Mouse (Mus musculus) urinary bladder, adult 18-20 months (tissue): ENCODE results near the gene Dzip3.
A peak's percentile ranks its signal among the peaks of the same experiment; 100 is the strongest.

Experiments
- DNase-seq, 2 experiments: peaks; one replicate each; pipeline ENCODE4 v3.0.0; 2022; ENCODE audit warnings: low spot score in 2 of 2, mixed read lengths in 2 of 2

Dzip3 gene

DNA sequence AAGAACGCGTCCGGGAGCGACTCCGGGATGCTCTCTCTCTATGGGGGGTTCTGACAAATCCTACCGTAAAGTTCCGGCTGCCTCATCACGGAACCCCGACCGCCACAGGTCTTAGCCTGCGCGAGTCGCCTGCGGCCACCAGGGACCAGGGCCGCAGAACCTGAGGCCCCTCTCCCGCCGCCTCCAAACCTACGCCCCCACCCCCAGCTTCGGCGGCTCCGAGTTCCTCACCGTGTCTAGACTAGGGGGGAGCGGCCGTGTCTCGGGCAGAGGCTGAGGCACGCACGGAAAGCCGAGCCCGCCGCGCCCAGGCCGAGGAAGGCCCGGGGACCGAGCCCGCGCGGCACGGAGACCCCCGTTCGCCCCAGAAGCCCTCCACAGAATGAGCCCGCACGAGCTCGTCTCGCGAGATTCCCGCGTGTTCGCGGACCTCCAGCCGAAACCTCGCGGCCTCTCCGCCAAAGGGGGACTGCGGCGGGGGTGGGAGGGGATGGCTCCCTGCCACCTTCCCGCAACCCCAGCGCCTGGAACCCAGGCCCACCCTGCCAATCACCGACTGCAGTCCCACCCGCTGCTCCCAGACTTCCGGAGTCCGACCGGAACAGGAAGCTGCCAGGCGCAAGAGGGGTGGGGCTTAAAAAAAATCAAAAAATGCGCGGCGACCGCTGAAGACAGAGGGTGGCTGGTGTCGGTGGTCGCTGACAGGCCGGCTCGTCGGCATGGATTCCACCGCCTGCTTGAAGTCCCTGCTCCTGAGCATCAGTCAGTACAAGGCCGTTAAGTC is at the start of gene Dzip3, which contains the start of gene Cip2a:
Dzip3 (minus strand) TSS at position 607 of the 784 bp plus-strand sequence.
Cip2a (plus strand) TSS at position 627 of the 784 bp plus-strand sequence.
- DNase-seq, result peak; percentile 77 to 78

DNA sequence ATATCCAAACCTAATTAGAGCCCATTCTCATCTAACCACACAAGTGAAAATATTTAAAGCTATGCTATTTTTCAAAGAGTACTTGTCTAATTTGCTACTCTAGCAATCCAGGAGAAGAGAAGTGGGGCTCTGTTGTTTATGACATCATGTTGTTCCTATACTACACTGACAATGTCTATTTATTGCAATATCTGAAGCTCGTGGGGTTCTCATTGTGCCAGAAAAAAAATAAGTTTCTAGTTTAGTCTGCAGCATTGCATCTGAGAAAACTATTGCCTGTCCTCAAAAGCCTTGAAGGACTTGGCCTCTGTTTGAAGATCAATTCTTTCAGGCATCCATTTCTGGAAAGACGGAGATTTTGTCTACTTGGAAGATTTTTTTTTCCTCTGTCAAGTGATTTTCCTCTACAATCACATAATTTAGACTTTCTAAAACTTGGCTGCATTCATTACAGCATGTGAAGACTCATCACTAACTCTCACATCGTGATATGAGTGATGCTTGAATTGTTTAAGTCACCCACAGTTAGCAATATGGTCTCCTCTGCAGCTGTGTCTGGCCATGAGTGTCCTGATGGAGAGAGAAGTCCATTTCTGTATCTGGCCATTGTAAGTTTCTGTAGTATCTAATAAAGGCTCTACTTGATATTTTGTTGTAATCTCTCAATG is 46.7 kb upstream of the Dzip3 start:
- no peak for DNase-seq

DNA sequence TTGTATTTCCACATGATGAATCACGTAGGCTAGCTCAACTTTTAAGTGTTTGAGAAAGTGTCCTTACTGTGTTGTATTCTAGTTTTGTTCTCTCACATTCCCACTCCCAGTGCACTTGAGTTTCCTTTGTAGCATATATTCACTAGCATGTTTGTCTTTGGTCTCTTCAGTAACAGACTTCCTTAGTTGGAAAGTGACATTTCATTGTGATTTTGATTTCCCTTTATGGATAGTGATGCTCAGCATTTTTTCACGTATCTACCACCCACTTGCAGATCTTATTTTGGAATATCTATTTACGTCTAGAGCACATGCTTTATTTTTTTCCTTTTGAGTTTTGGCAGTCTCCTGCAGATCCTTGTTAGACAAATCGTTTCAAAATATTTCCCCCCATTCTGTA is 43.8 kb upstream of the Dzip3 start:
- no peak for DNase-seq

DNA sequence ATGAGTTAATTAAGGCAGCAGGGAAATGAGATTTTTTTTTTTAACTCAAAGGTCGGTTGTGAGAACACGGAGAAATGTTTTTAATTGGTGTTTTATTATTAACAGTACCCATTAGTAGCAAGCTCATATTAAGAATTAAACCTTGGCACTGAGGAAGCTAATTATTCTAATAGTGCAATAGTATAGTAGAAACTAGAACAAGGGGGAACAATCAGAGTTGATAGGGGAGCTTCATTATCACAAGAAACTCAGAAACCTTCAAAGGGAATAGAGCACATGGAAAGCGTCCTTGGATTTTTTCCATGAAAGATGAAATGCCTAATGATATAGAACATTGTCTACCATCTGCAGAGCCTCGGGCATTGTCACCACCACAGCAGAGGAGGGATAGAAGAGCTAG is 41.9 kb upstream of the Dzip3 start:
- no peak for DNase-seq

DNA sequence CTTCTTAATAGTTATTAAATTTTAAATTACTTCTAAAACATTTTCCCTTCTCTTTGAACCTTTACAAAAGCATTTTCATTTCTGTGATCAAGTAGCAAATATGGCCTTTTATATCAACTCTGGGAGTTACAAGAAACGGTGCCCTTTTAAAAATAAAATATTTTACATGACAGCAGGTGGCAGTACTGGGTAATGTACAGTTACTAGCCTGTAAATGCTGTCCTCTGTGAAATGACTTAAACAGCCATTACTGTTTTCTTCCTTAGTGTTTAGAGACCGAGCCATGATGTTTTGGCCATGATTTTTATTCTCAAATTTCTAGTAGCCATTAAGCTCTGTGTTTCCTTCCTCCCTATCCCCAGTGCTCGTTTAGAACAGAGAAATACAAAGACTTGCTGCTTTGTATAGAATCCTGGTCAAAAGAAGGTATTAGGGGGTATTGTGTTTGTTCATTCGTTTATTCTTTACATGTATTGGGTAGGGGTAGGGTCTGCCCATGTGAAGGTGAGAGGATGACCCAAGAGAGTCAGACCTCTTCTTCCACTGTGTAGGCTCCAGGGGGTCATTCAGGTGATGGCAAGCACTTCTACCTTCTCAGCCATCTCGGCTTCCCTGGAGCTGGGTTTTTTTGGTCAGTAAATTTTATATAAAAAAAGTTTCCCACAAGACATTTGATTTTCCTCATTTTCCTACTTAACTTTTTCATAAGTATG is 22.8 kb upstream of the Dzip3 start:
- DNase-seq, result no peak

DNA sequence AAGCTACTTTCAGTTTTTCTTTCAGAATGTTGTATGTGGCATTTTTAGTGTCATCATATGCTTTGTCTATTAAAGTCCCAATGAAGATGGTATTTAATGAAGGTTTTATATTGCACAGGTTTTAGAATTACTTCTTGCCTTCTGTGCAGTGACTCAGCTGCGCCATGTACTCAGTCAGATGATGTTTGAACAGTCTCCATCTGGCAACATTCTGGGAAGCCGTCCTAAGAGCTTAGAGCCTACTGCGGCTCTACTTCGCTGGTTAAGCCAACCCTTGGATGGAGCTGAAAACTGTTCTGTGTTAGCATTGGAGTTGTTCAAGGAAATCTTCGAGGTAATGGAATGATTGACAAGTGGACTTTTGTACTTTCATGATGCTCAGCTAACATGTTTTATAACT is 10.2 kb upstream of the Dzip3 start:
- DNase-seq, result no peak

DNA sequence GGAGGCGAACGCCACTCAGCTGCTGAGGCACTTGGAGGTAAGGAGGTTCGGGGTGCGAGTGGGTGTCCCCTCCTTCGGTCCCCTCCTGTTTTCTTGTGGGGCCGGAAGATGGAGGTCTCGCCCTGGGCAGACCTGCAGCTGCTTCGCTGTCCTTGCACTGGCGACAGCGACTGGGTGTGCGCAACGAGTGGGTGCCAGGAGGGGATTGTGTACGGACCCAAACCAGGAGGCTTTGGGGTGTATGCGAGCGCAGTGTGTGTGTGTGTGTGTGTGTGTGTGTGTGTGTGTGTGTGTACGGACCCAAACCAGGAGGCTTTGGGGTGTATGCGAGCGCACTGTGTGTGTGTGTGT is 353 bp upstream of the Dzip3 start:
- no peak for DNase-seq

DNA sequence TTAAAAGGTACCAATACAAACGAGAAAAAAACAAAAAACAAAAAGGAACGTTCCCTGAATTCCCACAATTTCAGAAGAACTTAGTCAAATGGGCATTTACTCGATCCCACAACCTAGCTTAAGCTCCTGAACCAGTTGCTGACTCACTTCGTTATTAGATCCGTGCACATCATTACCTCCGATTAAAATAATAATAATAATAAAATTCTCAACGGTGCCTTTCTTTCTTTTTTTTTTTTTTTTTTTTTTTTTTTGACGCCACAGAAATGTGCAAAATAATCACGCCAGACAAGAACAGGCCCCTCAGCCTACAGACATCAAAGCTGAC is 770 bp downstream of the Dzip3 start:
- no peak for DNase-seq

DNA sequence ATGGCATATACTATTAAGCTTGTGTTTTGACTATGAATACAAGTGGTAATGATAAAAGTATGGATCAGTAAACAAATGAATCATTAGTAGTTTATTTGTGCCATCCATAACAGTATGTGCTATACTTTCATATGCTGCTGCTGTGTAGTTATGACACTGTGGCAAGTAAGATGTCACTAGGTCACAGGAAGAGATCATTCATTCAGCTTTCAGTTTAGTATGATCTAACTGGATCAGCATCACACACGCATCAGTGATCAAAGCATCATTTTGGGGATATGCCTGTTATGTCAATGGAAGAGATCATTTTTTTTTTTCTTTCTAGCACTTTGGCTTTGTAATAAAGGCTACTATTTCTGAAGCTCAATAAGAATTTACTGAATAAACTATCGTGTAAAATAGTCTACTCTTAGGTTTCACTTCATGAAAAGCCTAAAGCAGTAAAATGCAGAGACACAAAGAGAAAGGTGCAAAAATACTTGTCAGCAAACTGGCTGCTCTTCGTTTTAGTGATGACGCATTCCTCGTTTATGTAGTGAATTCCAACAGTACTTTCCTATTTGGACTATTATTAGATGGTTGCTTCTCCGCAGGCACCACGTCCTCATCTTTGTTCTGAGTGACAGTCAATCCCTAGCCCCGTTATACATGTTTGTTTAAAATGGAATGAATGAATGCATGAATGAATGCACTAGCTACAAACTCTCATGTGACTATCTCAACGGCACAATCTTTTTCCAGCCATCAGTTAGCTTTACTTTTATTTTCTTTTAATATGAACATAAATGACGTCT is 1.3 kb downstream of the Dzip3 start:
- no peak for DNase-seq

DNA sequence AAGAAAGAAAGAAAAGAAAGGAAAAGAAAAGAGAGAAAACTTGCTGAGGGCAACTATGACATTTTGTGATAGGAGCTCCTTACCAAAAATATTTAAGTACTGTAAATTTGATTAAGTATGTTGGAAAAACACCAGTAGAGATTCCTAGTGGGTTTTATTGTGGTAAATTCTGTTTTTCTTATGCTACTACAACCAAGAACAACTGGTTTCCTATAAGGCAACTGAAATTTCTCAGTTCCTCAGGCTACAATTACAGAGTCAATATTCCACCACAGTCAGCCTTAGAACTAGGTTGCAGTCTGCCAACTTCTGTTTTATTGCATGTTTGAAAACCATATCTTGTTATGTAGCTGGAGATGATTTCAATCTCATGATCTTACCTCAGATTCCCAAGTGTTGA is 4.3 kb downstream of the Dzip3 start:
- DNase-seq, result no peak

DNA sequence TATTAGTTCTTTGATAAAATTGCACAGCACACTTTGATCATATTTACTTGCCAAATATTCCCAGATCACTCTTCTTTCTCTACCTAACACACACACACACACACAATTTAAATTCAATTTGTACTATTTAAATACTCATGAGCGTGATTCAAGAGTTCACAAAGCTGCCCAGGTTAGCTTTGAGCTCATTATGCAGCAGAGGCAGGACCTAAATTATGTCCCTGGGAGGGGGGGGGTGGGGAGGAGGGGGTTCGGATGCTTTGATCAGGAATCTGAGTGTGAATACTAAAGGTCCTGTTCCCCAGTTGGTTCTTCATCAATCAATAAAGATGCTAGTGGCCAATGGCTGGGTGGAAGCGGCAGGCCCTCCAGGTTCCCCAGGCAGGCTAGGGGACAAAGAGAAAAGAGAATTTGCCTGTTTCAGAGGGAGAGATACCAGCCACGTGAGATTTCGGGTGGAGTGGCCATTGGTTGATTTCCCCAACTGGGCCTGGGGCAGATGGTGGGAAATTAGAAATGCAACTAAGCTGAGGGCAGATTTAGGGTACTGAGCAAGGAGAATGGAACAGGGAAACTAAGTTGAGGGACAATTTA is 8.8 kb downstream of the Dzip3 start:
- DNase-seq, result no peak

DNA sequence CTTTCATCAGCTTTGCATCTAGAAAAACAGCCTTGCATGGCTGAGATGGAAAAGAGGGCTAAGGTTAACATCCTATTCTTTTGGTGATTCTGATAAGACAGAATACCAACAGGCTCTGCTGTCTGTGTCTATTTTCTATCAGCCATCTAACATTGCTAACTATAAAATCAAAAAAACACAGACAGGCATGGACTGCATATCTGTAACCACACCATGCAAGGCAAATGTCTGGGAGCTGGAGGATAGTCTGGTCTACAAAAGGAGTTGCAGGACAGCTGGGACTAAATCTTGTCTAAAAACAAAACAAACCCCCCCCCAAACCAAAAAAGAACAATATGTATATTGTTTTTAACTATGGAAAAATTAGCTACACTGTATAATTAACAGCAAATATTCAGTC is 14.0 kb downstream of the Dzip3 start:
- no peak for DNase-seq

DNA sequence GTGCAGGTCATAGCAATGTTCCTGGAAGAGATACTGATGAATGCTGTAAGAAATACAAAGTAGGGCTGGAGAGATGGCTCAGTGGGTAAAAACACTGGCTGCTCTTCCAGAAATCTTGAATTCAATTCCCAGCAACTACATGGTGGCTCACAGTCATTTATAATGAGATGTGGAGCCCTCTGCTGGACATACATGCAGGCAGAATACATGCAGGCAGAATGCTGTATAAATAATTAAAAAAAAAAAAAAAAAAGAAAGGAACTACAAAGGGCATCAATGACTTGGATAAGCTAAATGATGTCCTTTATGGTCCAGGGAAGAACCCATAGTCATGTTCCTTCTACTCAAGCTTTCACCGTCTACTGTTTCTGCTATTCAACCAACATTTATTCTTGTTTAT is 20.4 kb downstream of the Dzip3 start:
- DNase-seq, result no peak

DNA sequence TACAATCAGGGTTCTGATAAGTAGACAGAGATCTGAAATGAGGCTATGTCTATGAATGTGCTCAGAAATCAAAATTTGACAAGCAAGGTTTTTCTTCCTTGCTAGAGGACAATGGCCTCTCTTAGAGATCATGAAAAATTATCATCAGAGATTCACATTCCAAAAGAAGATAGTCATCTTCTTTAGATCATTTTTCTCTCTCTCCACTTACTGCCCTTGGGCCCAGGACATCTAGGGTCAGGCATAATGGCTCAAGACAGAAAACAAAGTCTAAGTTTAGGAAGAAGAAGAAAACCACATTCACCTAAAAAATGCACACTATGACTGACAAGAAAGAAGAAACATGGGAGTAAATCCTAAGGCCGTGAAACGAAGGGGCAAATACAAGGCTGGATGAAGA is 21.0 kb downstream of the Dzip3 start:
- DNase-seq, result no peak

DNA sequence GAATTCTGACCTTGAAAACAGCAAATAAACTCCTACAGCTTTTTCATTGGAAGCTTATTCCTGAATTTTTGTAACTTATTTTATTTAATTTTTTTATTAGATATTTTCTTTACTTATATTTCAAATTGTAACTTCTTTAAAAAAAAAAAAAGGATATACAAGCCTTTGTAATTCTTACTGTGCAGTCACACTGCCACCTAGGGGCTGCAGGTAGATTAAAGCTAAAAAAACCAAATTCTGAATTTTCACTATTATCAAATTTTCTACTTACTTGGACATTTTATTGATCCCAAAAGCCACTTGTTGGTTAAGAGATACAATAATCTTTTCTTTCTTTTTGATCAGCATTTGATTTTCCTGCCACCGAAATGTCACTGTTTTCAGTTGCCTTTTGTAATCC is 52.2 kb downstream of the Dzip3 start:
- no peak for DNase-seq

DNA sequence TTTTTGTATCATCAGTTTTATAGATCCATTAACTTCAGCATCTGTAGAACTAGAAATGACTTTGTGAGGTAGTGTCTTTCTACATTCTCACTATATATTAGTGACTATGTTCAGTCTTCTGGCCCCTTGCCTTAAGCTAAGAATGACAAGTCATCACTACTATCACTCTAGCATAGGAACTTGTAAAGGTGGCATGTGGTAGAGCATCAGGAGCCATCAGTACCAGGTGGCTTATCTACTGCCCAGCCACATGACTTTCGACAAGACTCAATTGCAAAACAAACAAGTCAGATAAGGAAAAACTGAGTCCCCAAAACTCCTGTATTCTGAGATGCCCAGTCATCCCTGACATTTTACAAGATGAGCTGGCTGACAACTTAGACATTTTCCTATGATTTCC is 70.2 kb downstream of the Dzip3 start:
- no peak for DNase-seq

DNA sequence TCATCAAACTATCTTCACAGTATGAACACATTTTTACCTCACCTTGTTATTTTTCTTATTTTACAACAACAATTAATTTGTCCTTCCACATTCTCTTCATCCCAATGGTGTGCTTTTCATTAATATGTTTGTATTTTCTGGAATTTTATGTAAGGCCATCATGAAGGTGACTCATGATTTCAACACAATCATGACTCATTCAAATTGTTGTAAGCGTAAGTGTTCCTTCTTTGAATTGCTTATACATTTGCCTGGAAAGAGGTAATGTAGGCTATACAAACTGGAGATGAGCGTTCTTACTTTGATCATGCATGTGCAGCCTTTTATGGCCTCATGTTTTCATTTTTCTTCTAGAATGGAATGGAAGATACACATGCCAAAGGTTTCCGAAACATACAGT is 80.8 kb downstream of the Dzip3 start:
- no peak for DNase-seq

DNA sequence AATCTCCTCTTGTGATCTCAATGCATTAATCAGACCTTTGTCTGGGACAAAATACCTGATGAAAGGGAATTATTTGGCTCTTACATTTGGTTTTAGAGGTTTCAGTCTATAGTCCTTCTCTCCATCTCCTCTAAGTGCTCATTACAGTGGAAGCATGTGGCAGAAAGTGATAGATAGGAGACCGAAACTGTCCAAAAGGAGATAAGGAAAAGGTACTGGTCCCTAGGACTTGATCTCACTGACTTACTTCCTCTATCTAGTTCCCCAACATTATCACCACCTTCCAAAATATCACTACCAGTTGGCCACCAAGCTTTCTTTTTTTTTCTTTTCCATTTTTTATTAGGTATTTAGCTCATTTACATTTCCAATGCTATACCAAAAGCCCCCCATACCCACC is 82.8 kb downstream of the Dzip3 start:
- no peak for DNase-seq

DNA sequence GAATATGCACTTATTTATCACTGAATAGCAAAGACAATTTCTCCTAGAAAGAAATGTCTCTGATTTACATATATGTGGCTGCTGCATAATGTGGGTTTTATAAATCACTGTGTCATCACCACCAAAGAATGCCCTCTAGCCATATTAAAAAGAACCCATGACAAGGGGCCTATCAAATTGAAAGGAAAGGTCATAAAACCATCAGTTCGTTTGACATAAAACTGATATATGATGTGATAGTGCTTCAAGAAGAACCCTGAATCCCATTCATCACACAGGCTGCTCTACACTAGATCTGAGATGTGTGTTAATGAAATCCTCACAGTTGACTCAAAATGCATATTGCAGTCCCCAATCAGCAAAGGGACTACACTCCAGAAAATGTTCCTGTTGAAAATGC is 94.1 kb downstream of the Dzip3 start:
- no peak for DNase-seq

DNA sequence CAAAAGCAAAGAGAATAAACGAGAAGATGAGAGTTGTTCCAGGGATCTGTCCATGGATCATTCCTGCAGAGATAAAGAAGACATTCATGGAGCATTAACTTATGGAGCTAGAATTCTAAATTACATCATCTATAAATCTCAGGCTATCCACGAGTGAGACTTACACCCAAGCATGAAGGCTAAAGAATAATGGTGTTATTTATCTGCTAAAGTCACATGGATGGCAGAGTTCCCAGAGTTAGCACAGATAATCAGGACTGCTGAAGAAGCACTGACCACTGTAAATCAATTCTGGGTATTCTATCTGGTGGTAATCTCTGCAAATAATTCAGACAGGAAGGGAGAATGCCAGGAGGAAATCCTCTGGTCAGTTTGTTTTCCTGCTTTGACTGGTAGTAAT is 103.2 kb downstream of the Dzip3 start:
- DNase-seq, result no peak
